Mouse (Mus musculus): ENCODE results near the gene Lactb.

DNA sequence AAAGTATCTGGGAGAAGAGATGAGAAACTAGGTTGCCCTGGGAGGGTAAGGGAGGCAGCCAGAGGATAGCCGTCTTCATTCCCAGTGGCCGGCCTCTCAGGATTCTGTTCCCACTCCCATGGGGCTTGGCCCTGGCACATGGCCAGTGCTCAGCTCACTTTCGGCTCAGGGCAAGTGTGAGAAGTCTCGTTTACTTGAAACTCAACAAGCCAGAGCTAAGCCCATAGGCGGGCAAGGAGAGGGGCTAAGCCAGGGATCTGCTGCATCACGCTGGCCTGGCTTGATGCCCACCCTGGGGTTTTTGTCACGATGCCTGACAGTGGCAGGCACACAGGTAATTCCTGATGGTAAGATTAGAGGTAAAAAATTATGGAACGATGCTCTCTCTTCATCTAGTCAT is 37.8 kb downstream of the Lactb start:
- TF ChIP-seq CTCF (IDR thresholded peaks at IDR 0.05; ENCODE audit: insufficient read depth, low read length) (no peak), POLR2A (IDR thresholded peaks at IDR 0.05; ENCODE audit: borderline replicate concordance, extremely low read depth, low read depth, low read length) (no peak)

All from lung, adult 2 months (tissue).